Mouse (Mus musculus) MEL (cell line): ENCODE measurements around the gene Rffl. TPM values are rescaled to one million over a fixed set of nuclear protein-coding genes. Genes with fewer than 3 reads are reported as not detected.

ENCODE experiments used
- DNase-seq: peaks from one replicate; pipeline ENCODE4 v3.0.0; 2011; ENCODE audit warnings: low read depth, low spot score
- H3K27ac ChIP-seq: 2 replicates; pipeline ENCODE4 v1.5.1; 2012; ENCODE audit warnings: low read depth, mild to moderate bottlenecking, control low read depth, low read length, moderate library complexity; ENCODE audit not compliant: control insufficient read depth
- H3K27me3 ChIP-seq, 2 experiments: fragments of 150-350 bp in 1 of 2; sonication (generic) in 1 of 2; 2 replicates each; pipeline ENCODE4 v1.6.1; 2012; ENCODE audit warnings: low read length in 2 of 2, mild to moderate bottlenecking in 2 of 2, improper control_type of control experiment in 1 of 2, moderate library complexity in 1 of 2; ENCODE audit not compliant: insufficient read depth in 2 of 2, control insufficient read depth in 1 of 2
- H3K36me3 ChIP-seq, 2 experiments: 2 replicates each; pipeline ENCODE4 v1.6.1; 2012 to 2014; ENCODE audit warnings: low read length in 2 of 2, improper control_type of control experiment in 1 of 2, inconsistent platforms in 1 of 2, mild to moderate bottlenecking in 1 of 2; ENCODE audit not compliant: insufficient read depth in 2 of 2, control insufficient read depth in 1 of 2
- H3K4me1 ChIP-seq, 2 experiments: fragments of 150-350 bp in 1 of 2; sonication (generic) in 1 of 2; 2 replicates each; pipeline ENCODE4 v1.6.1; 2012; ENCODE audit warnings: low read length in 2 of 2, improper control_type of control experiment in 1 of 2, mild to moderate bottlenecking in 1 of 2; ENCODE audit not compliant: insufficient read depth in 2 of 2, control insufficient read depth in 1 of 2
- H3K4me3 ChIP-seq, 2 experiments: fragments of 150-350 bp in 1 of 2; sonication (generic) in 1 of 2; 2 replicates each; pipeline ENCODE4 v1.5.1; 2012; ENCODE audit warnings: low read depth in 2 of 2, low read length in 2 of 2, mild to moderate bottlenecking in 2 of 2, moderate library complexity in 2 of 2, control low read depth in 1 of 2, improper control_type of control experiment in 1 of 2; ENCODE audit not compliant: control insufficient read depth in 1 of 2, insufficient read depth in 1 of 2
- H3K79me2 ChIP-seq: 2 replicates; pipeline ENCODE4 v1.6.1; 2012; ENCODE audit warnings: mild to moderate bottlenecking, low read length, moderate library complexity; ENCODE audit not compliant: control insufficient read depth, poor library complexity, insufficient read depth
- H3K9ac ChIP-seq: 2 replicates; pipeline ENCODE4 v1.6.1; 2012; ENCODE audit warnings: low read depth, mild to moderate bottlenecking, control low read depth, low read length, moderate library complexity; ENCODE audit not compliant: control insufficient read depth, poor library complexity, severe bottlenecking
- H3K9me3 ChIP-seq: fragments of 150-350 bp; sonication (generic); replicated peaks from 2 replicates; pipeline ENCODE4 v1.6.1; 2012; ENCODE audit warnings: mild to moderate bottlenecking, low read length, improper control_type of control experiment, moderate library complexity; ENCODE audit not compliant: insufficient read depth
- BHLHE40 ChIP-seq: IDR thresholded peaks from 2 replicates; pipeline ENCODE4 v1.6.1; 2012; ENCODE audit warnings: low read depth, mild to moderate bottlenecking, inconsistent platforms, low read length, improper control_type of control experiment, borderline replicate concordance
- CHD1 ChIP-seq: IDR thresholded peaks from 2 replicates; pipeline ENCODE4 v1.6.1; 2012; ENCODE audit warnings: low read depth, mild to moderate bottlenecking, inconsistent platforms, low read length, improper control_type of control experiment
- CTCF ChIP-seq, 3 experiments: IDR thresholded peaks in 2 of 3; conservative IDR thresholded peaks in 1 of 3; 2 replicates each; pipeline ENCODE4 v1.5.1; 2011 to 2012; ENCODE audit warnings: low read length in 3 of 3, low read depth in 2 of 3, mild to moderate bottlenecking in 2 of 3, improper control_type of control experiment in 1 of 3, inconsistent platforms in 1 of 3, mixed read lengths in 1 of 3, moderate library complexity in 1 of 3; ENCODE audit not compliant: control insufficient read depth in 1 of 3, insufficient read depth in 1 of 3, poor library complexity in 1 of 3, severe bottlenecking in 1 of 3
- E2F4 ChIP-seq: IDR thresholded peaks from 2 replicates; pipeline ENCODE4 v1.6.1; 2011; ENCODE audit warnings: low read depth, low read length, improper control_type of control experiment, borderline replicate concordance
- EP300 ChIP-seq, 2 experiments: IDR thresholded peaks; 2 replicates each; pipeline ENCODE4 v1.6.1; 2011; ENCODE audit warnings: improper control_type of control experiment in 2 of 2, low read length in 2 of 2, low read depth in 1 of 2, mild to moderate bottlenecking in 1 of 2
- ETS1 ChIP-seq: IDR thresholded peaks from 2 replicates; pipeline ENCODE4 v1.6.1; 2012; ENCODE audit warnings: low read depth, mild to moderate bottlenecking, inconsistent platforms, low read length, improper control_type of control experiment, moderate library complexity
- GABPA ChIP-seq: IDR thresholded peaks from 2 replicates; pipeline ENCODE4 v1.6.1; 2012; ENCODE audit warnings: low read depth, mild to moderate bottlenecking, inconsistent platforms, low read length, improper control_type of control experiment, moderate library complexity
- HCFC1 ChIP-seq: IDR thresholded peaks from 2 replicates; pipeline ENCODE4 v1.6.1; 2012; ENCODE audit warnings: low read depth, mild to moderate bottlenecking, inconsistent platforms, low read length, improper control_type of control experiment, moderate library complexity
- JUND ChIP-seq: IDR thresholded peaks from 2 replicates; pipeline ENCODE4 v1.6.1; 2011; ENCODE audit warnings: low read depth, mild to moderate bottlenecking, improper control_type of control experiment, low read length
- KAT2A ChIP-seq: conservative IDR thresholded peaks from 2 replicates; pipeline ENCODE4 v1.6.1; 2012; ENCODE audit warnings: low read depth, low read length, improper control_type of control experiment, inconsistent platforms
- MAX ChIP-seq: IDR thresholded peaks from 2 replicates; pipeline ENCODE4 v1.6.1; 2011; ENCODE audit warnings: low read length, improper control_type of control experiment
- MAZ ChIP-seq: IDR thresholded peaks from 2 replicates; pipeline ENCODE4 v1.6.1; 2012; ENCODE audit warnings: low read depth, mild to moderate bottlenecking, inconsistent platforms, low read length, improper control_type of control experiment
- MEF2A ChIP-seq: IDR thresholded peaks from 2 replicates; pipeline ENCODE4 v1.6.1; 2014; ENCODE audit warnings: low read depth, mild to moderate bottlenecking, inconsistent platforms, low read length, improper control_type of control experiment; ENCODE audit not compliant: poor library complexity, insufficient replicate concordance, severe bottlenecking; ENCODE audit errors: extremely low read depth
- MXI1 ChIP-seq: IDR thresholded peaks from 2 replicates; pipeline ENCODE4 v1.6.1; 2011; ENCODE audit warnings: mild to moderate bottlenecking, low read depth, low read length, improper control_type of control experiment
- MYB ChIP-seq: IDR thresholded peaks from 2 replicates; pipeline ENCODE4 v1.6.1; 2011; ENCODE audit warnings: mild to moderate bottlenecking, low read depth, low read length, improper control_type of control experiment
- MYC ChIP-seq: IDR thresholded peaks from 2 replicates; pipeline ENCODE4 v1.6.1; 2011; ENCODE audit warnings: low read depth, mild to moderate bottlenecking, low read length, improper control_type of control experiment, moderate library complexity
- NELFE ChIP-seq: IDR thresholded peaks from 2 replicates; pipeline ENCODE4 v1.6.1; 2011; ENCODE audit warnings: low read depth, low read length, improper control_type of control experiment
- NRF1 ChIP-seq: IDR thresholded peaks from 2 replicates; pipeline ENCODE4 v1.6.1; 2014; ENCODE audit warnings: low read depth, mild to moderate bottlenecking, inconsistent platforms, low read length, improper control_type of control experiment, moderate library complexity; ENCODE audit not compliant: poor library complexity, insufficient read depth, severe bottlenecking
- POLR2A ChIP-seq, 2 experiments: IDR thresholded peaks; 2 replicates each; pipeline ENCODE4 v1.6.1; 2011 to 2012; ENCODE audit warnings: low read length in 2 of 2, mild to moderate bottlenecking in 2 of 2, control low read depth in 1 of 2, improper control_type of control experiment in 1 of 2, low read depth in 1 of 2, moderate library complexity in 1 of 2; ENCODE audit not compliant: control insufficient read depth in 1 of 2, insufficient read depth in 1 of 2, poor library complexity in 1 of 2
- POLR2AphosphoS2 ChIP-seq: IDR thresholded peaks from 2 replicates; pipeline ENCODE4 v1.6.1; 2011; ENCODE audit warnings: low read length, improper control_type of control experiment
- RAD21 ChIP-seq: IDR thresholded peaks from 2 replicates; pipeline ENCODE4 v1.6.1; 2011; ENCODE audit warnings: mild to moderate bottlenecking, low read depth, low read length, improper control_type of control experiment
- RCOR1 ChIP-seq: IDR thresholded peaks from 2 replicates; pipeline ENCODE4 v1.6.1; 2012; ENCODE audit warnings: low read depth, mild to moderate bottlenecking, inconsistent platforms, low read length, improper control_type of control experiment
- SIN3A ChIP-seq: IDR thresholded peaks from 2 replicates; pipeline ENCODE4 v1.6.1; 2012; ENCODE audit warnings: low read length, improper control_type of control experiment, inconsistent platforms
- SMC3 ChIP-seq: IDR thresholded peaks from 2 replicates; pipeline ENCODE4 v1.6.1; 2011; ENCODE audit warnings: low read depth, low read length, improper control_type of control experiment
- TAL1 ChIP-seq: IDR thresholded peaks from 2 replicates; pipeline ENCODE4 v1.6.1; 2012; ENCODE audit warnings: mild to moderate bottlenecking, inconsistent platforms, low read length, moderate library complexity, mixed read lengths
- TBP ChIP-seq: IDR thresholded peaks from 2 replicates; pipeline ENCODE4 v1.8.0; 2011; ENCODE audit warnings: low read depth, low read length, improper control_type of control experiment
- TCF12 ChIP-seq: IDR thresholded peaks from 2 replicates; pipeline ENCODE4 v1.6.1; 2014; ENCODE audit warnings: low read depth, mild to moderate bottlenecking, inconsistent platforms, low read length, improper control_type of control experiment, moderate library complexity
- UBTF ChIP-seq: IDR thresholded peaks from 2 replicates; pipeline ENCODE4 v1.6.1; 2012; ENCODE audit warnings: low read depth, mild to moderate bottlenecking, inconsistent platforms, low read length, improper control_type of control experiment, moderate library complexity, borderline replicate concordance; ENCODE audit not compliant: insufficient read depth
- USF1 ChIP-seq: IDR thresholded peaks from 2 replicates; pipeline ENCODE4 v1.6.1; 2014; ENCODE audit warnings: low read depth, mild to moderate bottlenecking, inconsistent platforms, low read length, improper control_type of control experiment, moderate library complexity
- USF2 ChIP-seq, 2 experiments: IDR thresholded peaks; 2 replicates each; pipeline ENCODE4 v1.6.1; 2011 to 2012; ENCODE audit warnings: improper control_type of control experiment in 2 of 2, low read length in 2 of 2, borderline replicate concordance in 1 of 2, inconsistent platforms in 1 of 2, low read depth in 1 of 2, mild to moderate bottlenecking in 1 of 2; ENCODE audit not compliant: insufficient read depth in 1 of 2
- ZC3H11A ChIP-seq: IDR thresholded peaks from 2 replicates; pipeline ENCODE4 v1.6.1; 2012; ENCODE audit warnings: low read depth, mild to moderate bottlenecking, inconsistent platforms, low read length, improper control_type of control experiment
- ZMIZ1 ChIP-seq: IDR thresholded peaks from 2 replicates; pipeline ENCODE4 v1.6.1; 2012; ENCODE audit warnings: low read depth, mild to moderate bottlenecking, inconsistent platforms, low read length, improper control_type of control experiment, moderate library complexity
- ZNF384 ChIP-seq: IDR thresholded peaks from 2 replicates; pipeline ENCODE4 v1.6.1; 2012; ENCODE audit warnings: low read depth, mild to moderate bottlenecking, inconsistent platforms, low read length, improper control_type of control experiment
- polyA plus RNA-seq, 2 experiments: library from polyadenylated mRNA; stranded (reverse) in 1 of 2; unstranded in 1 of 2; fragments of >175 nt in 1 of 2; fragments of >200 nt in 1 of 2; gene quantifications; 2 replicates each; pipeline versions ENCODE4 v1.2.1 to v1.2.4; 2012; ENCODE audit warnings: low replicate concordance in 2 of 2, low read depth in 1 of 2; ENCODE audit not compliant: insufficient read length in 2 of 2, insufficient read depth in 1 of 2, missing spikeins in 1 of 2
- total RNA-seq: library from RNA; depleted of rRNA; stranded (reverse); fragments of 300-350 nt; gene quantifications from 2 replicates; pipeline ENCODE4 v1.2.3, GENCODE M21; 2012

The Rffl gene
- total and polyA plus RNA-seq, 3 experiments = 15.2 to 17.8 TPM; not detected in 1

GRCm38 (mm10) chr11:82762286-82762829, 108.7 kb downstream of the Rffl start:
- TF ChIP-seq ZC3H11A (no peak), MXI1 (no peak), NRF1 (no peak), MAZ (no peak), POLR2AphosphoS2 (no peak), KAT2A (no peak), ETS1 (no peak), RCOR1 (no peak), RAD21 (peak; percentile 40), MEF2A (no peak), ZMIZ1 (no peak), BHLHE40 (no peak), SIN3A (peak; percentile 22; the same call in 1 of the 2 replicates), GABPA (no peak), CHD1 (no peak), MYB (no peak), TCF12 (no peak), HCFC1 (no peak), TAL1 (no peak), MAX (no peak), USF2 (IDR thresholded peaks at IDR 0.05; ENCODE audit: borderline replicate concordance in 1 of 2, insufficient read depth in 1 of 2, low read depth in 1 of 2, low read length in 2 of 2) (no peak), POLR2A (IDR thresholded peaks at IDR 0.05; ENCODE audit: control insufficient read depth in 1 of 2, insufficient read depth in 1 of 2, low read depth in 1 of 2, low read length in 2 of 2, poor library complexity in 1 of 2) (no peak), JUND (no peak), ZNF384 (0 out of 2 replicates have a peak, but pooled peaks have one; percentile 33), TBP (peak; percentile 42; the same call in 1 of the 2 replicates), E2F4 (no peak), EP300 (IDR thresholded peaks at IDR 0.05; ENCODE audit: low read depth in 1 of 2, low read length in 2 of 2) (no peak), NELFE (no peak), SMC3 (peak; percentile 58), UBTF (no peak), CTCF (IDR thresholded peaks at IDR 0.05 in 2 of 3, conservative IDR thresholded peaks at IDR 0.05 in 1 of 3; ENCODE audit: control insufficient read depth in 1 of 3, insufficient read depth in 1 of 3, low read depth in 2 of 3, low read length in 3 of 3, poor library complexity in 1 of 3, severe bottlenecking in 1 of 3) (peak; percentile 36 to 72 (median 46); a peak in 5 of 6 replicates), MYC (peak; percentile 96), USF1 (0 out of 2 replicates have a peak, but pooled peaks have one; percentile 17)
- peak overlapping the region; percentile 77; the same call in 1 of the 2 replicates for H3K9ac ChIP-seq
- peaks cover 23% of the 10 kb centered on the region for H3K79me2 ChIP-seq
- no peak overlapping the region; a peak in 1 of 4 replicates for H3K4me3 ChIP-seq
- peak; percentile 52 for DNase-seq
- no peaks in the 10 kb centered on the region for H3K9me3 ChIP-seq
- peaks cover 5 to 15% of the 10 kb centered on the region in 2 experiments for H3K4me1 ChIP-seq
- H3K36me3 ChIP-seq = peaks cover 0 to 22% of the 10 kb centered on the region in 2 experiments; a peak in 2 of 4 replicates
- no peak overlapping the region for H3K27ac ChIP-seq
- H3K27me3 ChIP-seq = no peaks in the 10 kb centered on the region
